ENCODE assay signal across 7 mouse cellular contexts in genomic region chr19:31967933-31968532, GRCm38 (mm10).
A peak's percentile ranks its signal among the peaks of the same experiment; 100 is the strongest.
DNase-seq lines count a peak whose midpoint lies in the region; ATAC-seq and TF ChIP-seq lines count a peak whose summit lies in the region.

No protein-coding gene starts in this region.

- no peak overlapping the region for H3K4me2 ChIP-seq in kidney, postnatal 0 days (ENCODE audit: low read length)

- H3K9me3 ChIP-seq in kidney, postnatal 0 days (replicated peaks; ENCODE audit: low read length), result no peaks in the 10 kb centered on the region

- 58% methylated on average over 5 of the region's 5 CpGs for WGBS in kidney, postnatal 0 days

- H3K36me3 ChIP-seq in kidney, postnatal 0 days (ENCODE audit: insufficient read depth, low read length), result no peaks in the 10 kb centered on the region

- no peaks in the 10 kb centered on the region for H3K4me1 ChIP-seq in kidney, postnatal 0 days (replicated peaks; ENCODE audit: insufficient read depth, low read length)

- H3K27ac ChIP-seq in kidney, postnatal 0 days, result no peak overlapping the region

- H3K4me3 ChIP-seq in kidney, postnatal 0 days (replicated peaks; ENCODE audit: low read depth, low read length), result no peak overlapping the region

- peak; percentile 65 for DNase-seq in kidney, postnatal 0 days (ENCODE audit: low spot score)
- no peak for DNase-seq in kidney, adult 9 months
- peak; percentile 68 for DNase-seq in MN1 (ENCODE audit: low spot score)
- no peak for DNase-seq in right cerebral cortex, postnatal 25 days
- no peak for DNase-seq in urinary bladder, postnatal 14 days (ENCODE audit: low spot score)

- peak; percentile 64 for TF ChIP-seq CTCF in kidney, postnatal 0 days (IDR thresholded peaks at IDR 0.05; ENCODE audit: low read depth)

- no peaks in the 10 kb centered on the region for H3K27me3 ChIP-seq in kidney, postnatal 0 days (ENCODE audit: insufficient read depth, low read length)

- no peak for ATAC-seq in kidney, postnatal 0 days (replicated peaks; ENCODE audit: low FRiP score, low read depth)
- ATAC-seq in CD4-positive, CD25-positive, alpha-beta regulatory T cell, adult 4 months, result peak; percentile 82
- peak; percentile 60 for ATAC-seq in inflammation-experienced regulatory T-cells, adult 6 months

- H3K9ac ChIP-seq in kidney, postnatal 0 days (ENCODE audit: low read depth, low read length), result no peak overlapping the region

Comparison
In these comparisons a context has a peak if more than half of its experiments do, and no peak if none do; other contexts are left out.
1. DNase-seq: peak in kidney, postnatal 0 days (single experiment) and MN1 (single experiment); none in kidney, adult 9 months (single experiment), right cerebral cortex, postnatal 25 days (single experiment) and urinary bladder, postnatal 14 days (single experiment).